In the genomic region with DNA sequence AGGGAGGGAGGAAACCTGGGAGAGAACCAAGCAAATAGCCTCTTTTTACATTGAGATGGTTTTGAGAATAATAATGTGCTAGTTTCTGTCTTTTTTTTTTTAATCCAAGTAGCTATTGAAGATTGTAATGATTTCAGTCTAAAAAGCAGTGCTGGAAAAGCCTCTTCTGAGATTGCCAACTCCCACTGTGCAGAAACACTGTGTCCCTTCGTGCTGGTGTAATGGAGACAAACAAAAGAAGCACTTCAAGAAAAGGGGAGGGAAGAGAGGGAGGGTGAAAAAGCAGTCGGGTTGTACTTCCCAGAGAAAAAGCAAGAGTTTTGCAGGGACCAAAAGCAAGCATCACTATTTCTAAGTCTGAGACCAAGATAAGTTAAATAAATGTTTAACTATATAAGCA, we compare ENCODE assay signal across 13 mouse cellular contexts.
DNase-seq lines count a peak whose midpoint lies in the region; ATAC-seq and TF ChIP-seq lines count a peak whose summit lies in the region.
"Had no signal": no experiment of that assay in that cellular context is flagged by ENCODE, and none has a peak within 500 bp of the region (broad histone marks: within the 10 kb centered on the region; RNA-seq: fewer than 3 reads in every experiment).

No protein-coding gene starts in this region.

- peaks cover 10% of the 10 kb centered on the region; the same call in 1 of the 2 replicates for H3K4me1 ChIP-seq in forebrain, embryonic 16.5 days (replicated peaks; ENCODE audit: control insufficient read depth, insufficient read depth, low read length)
- H3K4me1 ChIP-seq in liver, embryonic 11.5 days (replicated peaks; ENCODE audit: control insufficient read depth, insufficient read depth, low read length) = no peaks in the 10 kb centered on the region
- H3K4me1 ChIP-seq: kidney, embryonic 15.5 days; limb, embryonic 12.5 days had no signal

- no peak for TF ChIP-seq POLR2A in brain, embryonic 14.5 days (IDR thresholded peaks at IDR 0.05; ENCODE audit: borderline replicate concordance, extremely low read depth, insufficient read depth, insufficient read length, poor library complexity, severe bottlenecking)

- H3K9ac ChIP-seq in forebrain, embryonic 16.5 days (replicated peaks; ENCODE audit: low read depth, low read length) = 0 out of 2 replicates have a peak overlapping the region, but pooled peaks have one; percentile 13
- no peak overlapping the region for H3K9ac ChIP-seq in liver, embryonic 11.5 days (ENCODE audit: low read depth, low read length)
- H3K9ac ChIP-seq: kidney, embryonic 15.5 days; limb, embryonic 12.5 days had no signal

- H3K9me3 ChIP-seq in forebrain, embryonic 16.5 days (ENCODE audit: control insufficient read depth, low read length) = no peaks in the 10 kb centered on the region
- no peaks in the 10 kb centered on the region for H3K9me3 ChIP-seq in liver, embryonic 11.5 days (ENCODE audit: control insufficient read depth, low read length)
- H3K9me3 ChIP-seq: kidney, embryonic 15.5 days; limb, embryonic 12.5 days had no signal

- 4% methylated on average over 2 of the region's 2 CpGs for WGBS in forebrain, embryonic 16.5 days
- 17% methylated on average over 2 of the region's 2 CpGs for WGBS in liver, embryonic 11.5 days

- intact Hi-C loops in left cerebral cortex, postnatal 4 days (cut with DNase I) = loop anchor here (5.0 to 10.0 kb wide), 3 partner anchors 328 to 1335 kb away; no protein-coding TSS in a partner anchor

- no peaks in the 10 kb centered on the region for H3K36me3 ChIP-seq in forebrain, embryonic 16.5 days (ENCODE audit: control insufficient read depth, insufficient read depth)
- no peaks in the 10 kb centered on the region for H3K36me3 ChIP-seq in liver, embryonic 11.5 days (ENCODE audit: control insufficient read depth, insufficient read depth, low read length)
- H3K36me3 ChIP-seq: kidney, embryonic 15.5 days; limb, embryonic 12.5 days had no signal

- H3K4me2 ChIP-seq in forebrain, embryonic 16.5 days (ENCODE audit: low read length) = no peak overlapping the region
- no peak overlapping the region for H3K4me2 ChIP-seq in liver, embryonic 11.5 days
- H3K4me2 ChIP-seq: kidney, embryonic 15.5 days; limb, embryonic 12.5 days had no signal

- no peak for TF ChIP-seq CTCF in brain, embryonic 14.5 days (IDR thresholded peaks at IDR 0.05; ENCODE audit: borderline replicate concordance, extremely low read depth, insufficient read depth, insufficient read length)

- H3K4me3 ChIP-seq in forebrain, embryonic 16.5 days (replicated peaks; ENCODE audit: low read length) = no peak overlapping the region
- no peak overlapping the region for H3K4me3 ChIP-seq in liver, embryonic 11.5 days (ENCODE audit: low read depth, low read length)
- H3K4me3 ChIP-seq: gastrocnemius, adult 2 months; kidney, embryonic 15.5 days; limb, embryonic 12.5 days had no signal

- no peaks in the 10 kb centered on the region for H3K27me3 ChIP-seq in forebrain, embryonic 16.5 days (replicated peaks; ENCODE audit: control insufficient read depth, insufficient read depth, low read length)
- no peaks in the 10 kb centered on the region for H3K27me3 ChIP-seq in liver, embryonic 11.5 days (replicated peaks; ENCODE audit: control insufficient read depth, insufficient read depth, low read length)
- H3K27me3 ChIP-seq: kidney, embryonic 15.5 days; limb, embryonic 12.5 days had no signal

- ATAC-seq in cerebellum, adult (ENCODE audit: insufficient number of reproducible peaks, low FRiP score, low TSS enrichment) = no peak
- peak; percentile 82 for ATAC-seq in forebrain, embryonic 16.5 days
- no peak for ATAC-seq in liver, embryonic 11.5 days (replicated peaks; ENCODE audit: low FRiP score)

- H3K27ac ChIP-seq in forebrain, embryonic 16.5 days (ENCODE audit: low read length) = peak overlapping the region; percentile 66
- H3K27ac ChIP-seq in liver, embryonic 11.5 days (ENCODE audit: low read depth, low read length) = no peak overlapping the region
- H3K27ac ChIP-seq: gastrocnemius, adult 2 months; kidney, embryonic 15.5 days; limb, embryonic 12.5 days had no signal

- peak; percentile 4 for DNase-seq in cerebellum, adult 9-11 months
- peak; percentile 95 for DNase-seq in brain, embryonic 14.5 days (ENCODE audit: low read depth)
- peak; percentile 17 for DNase-seq in left cerebral cortex, postnatal 4 days
- DNase-seq in lung, adult 18-20 months = no peak
- no peak for DNase-seq in adrenal gland, adult 8-10 months
- DNase-seq in liver, embryonic 11.5 days (ENCODE audit: low spot score) = no peak
- DNase-seq: adrenal gland, adult 2 months; gastrocnemius, adult 2 months; lung, postnatal 14 days had no signal

Comparison
In these comparisons a context has a peak if more than half of its experiments do, and no peak if none do; other contexts are left out.
1. DNase-seq: peak in cerebellum, adult 9-11 months (single experiment), brain, embryonic 14.5 days (single experiment) and left cerebral cortex, postnatal 4 days (single experiment); none in lung, adult 18-20 months (0 of 2), adrenal gland, adult 8-10 months (single experiment) and liver, embryonic 11.5 days (single experiment).